Mouse (Mus musculus) lung, embryonic 15.5 days (tissue): ENCODE data around the gene Kalrn. TPM values are rescaled to one million over a fixed set of nuclear protein-coding genes. Genes with fewer than 3 reads are reported as not detected.

Source experiments
- ATAC-seq: fragments of 200-750 bp; cut with Nextera tagmentation; 2 replicates; pipeline ENCODE4 v1.8.0; 2017; ENCODE audit warnings: moderate number of reproducible peaks, borderline replicate concordance; ENCODE audit not compliant: low FRiP score, low TSS enrichment; ENCODE audit errors: extremely low read depth
- H3K27ac ChIP-seq: fragments of 300-500 bp; sonication (generic); 2 replicates; pipeline ENCODE4 v1.5.1; 2015; ENCODE audit warnings: moderate library complexity, mild to moderate bottlenecking, inconsistent platforms
- H3K27me3 ChIP-seq: fragments of 300-500 bp; sonication (generic); 2 replicates; pipeline ENCODE4 v1.6.1; 2015; ENCODE audit warnings: inconsistent platforms
- H3K36me3 ChIP-seq: fragments of 300-500 bp; sonication (generic); 2 replicates; pipeline ENCODE4 v1.6.1; 2015; ENCODE audit warnings: inconsistent platforms
- H3K4me1 ChIP-seq: fragments of 300-500 bp; sonication (generic); 2 replicates; pipeline ENCODE4 v1.6.1; 2015; ENCODE audit warnings: inconsistent platforms
- H3K4me2 ChIP-seq: fragments of 300-500 bp; sonication (generic); 2 replicates; pipeline ENCODE4 v1.6.1; 2015; ENCODE audit warnings: inconsistent platforms, mild to moderate bottlenecking, moderate library complexity
- H3K4me3 ChIP-seq: fragments of 300-500 bp; sonication (generic); 2 replicates; pipeline ENCODE4 v1.5.1; 2015; ENCODE audit warnings: mild to moderate bottlenecking, inconsistent platforms
- H3K9ac ChIP-seq: fragments of 300-500 bp; sonication (generic); 2 replicates; pipeline ENCODE4 v1.6.1; 2015; ENCODE audit warnings: inconsistent platforms
- H3K9me3 ChIP-seq: fragments of 300-500 bp; sonication (generic); 2 replicates; pipeline ENCODE4 v1.6.1; 2016; ENCODE audit warnings: inconsistent platforms
- WGBS: fragments of 180-500 bp; shearing (Covaris S2); methylation state at CpG from one replicate; pipeline ENCODE4 v1.1.7; 2015; 5-methylcytosine and 5-hydroxymethylcytosine counted together
- polyA plus RNA-seq: library from polyadenylated mRNA; unstranded; fragments of >200 nt; fragmentation: Nextera tagmentation; extraction: Ambion mirVana; gene quantifications from 2 replicates; pipeline ENCODE4 v1.2.1, GENCODE M21; 2015

Kalrn gene
- polyA plus RNA-seq, 1 experiment from 2014 or later, result 14.4 TPM

- H3K9ac ChIP-seq, result no peak overlapping the region
- no peaks in the 10 kb centered on the region for H3K9me3 ChIP-seq
- H3K4me3 ChIP-seq, result no peak overlapping the region
- no peak overlapping the region for H3K4me2 ChIP-seq
- H3K27me3 ChIP-seq, result no peaks in the 10 kb centered on the region
- no peak overlapping the region for H3K27ac ChIP-seq
- H3K4me1 ChIP-seq, result no peaks in the 10 kb centered on the region
- 59% methylated on average over 4 of the region's 4 CpGs for WGBS
- no peaks in the 10 kb centered on the region for H3K36me3 ChIP-seq
- no peak for ATAC-seq
These were observed 214.1 kb downstream of the Kalrn start for GRCm38 (mm10) chr16:34359206-34359605.

GRCm38 (mm10) chr16:34355547-34355946 is 217.8 kb downstream of the Kalrn start:
- 75% methylated on average over 3 of the region's 3 CpGs for WGBS
- ATAC-seq, result no peak
- no peaks in the 10 kb centered on the region for H3K36me3 ChIP-seq
- no peak overlapping the region for H3K4me2 ChIP-seq
- no peak overlapping the region for H3K9ac ChIP-seq
- H3K9me3 ChIP-seq, result no peaks in the 10 kb centered on the region
- no peak overlapping the region for H3K4me3 ChIP-seq
- H3K4me1 ChIP-seq, result peaks cover 20% of the 10 kb centered on the region; the same call in 1 of the 2 replicates
- no peak overlapping the region for H3K27ac ChIP-seq
- H3K27me3 ChIP-seq, result no peaks in the 10 kb centered on the region

- Histone ChIP-seq H3K4me3 (no peak overlapping the region), H3K36me3 (no peaks in the 10 kb centered on the region), H3K27me3 (no peaks in the 10 kb centered on the region), H3K9ac (no peak overlapping the region), H3K9me3 (no peaks in the 10 kb centered on the region), H3K27ac (no peak overlapping the region), H3K4me2 (no peak overlapping the region), H3K4me1 (peaks cover 20% of the 10 kb centered on the region; the same call in 1 of the 2 replicates)
- no peak for ATAC-seq
- WGBS, result 61% methylated on average over 3 of the region's 3 CpGs
These were observed 219.3 kb downstream of the Kalrn start for GRCm38 (mm10) chr16:34354042-34354441.

GRCm38 (mm10) chr16:34352747-34353146 is 220.6 kb downstream of the Kalrn start:
- H3K9ac ChIP-seq, result no peak overlapping the region
- no peaks in the 10 kb centered on the region for H3K27me3 ChIP-seq
- H3K4me3 ChIP-seq, result no peak overlapping the region
- no peaks in the 10 kb centered on the region for H3K36me3 ChIP-seq
- no peaks in the 10 kb centered on the region for H3K9me3 ChIP-seq
- peak; percentile 87 for ATAC-seq
- no peak overlapping the region for H3K4me2 ChIP-seq
- WGBS, result 9% methylated on average over 6 of the region's 6 CpGs
- H3K4me1 ChIP-seq, result peaks cover 21% of the 10 kb centered on the region; the same call in 1 of the 2 replicates
- H3K27ac ChIP-seq, result no peak overlapping the region

GRCm38 (mm10) chr16:34351575-34352150 is 221.7 kb downstream of the Kalrn start:
- ATAC-seq, result no peak
- 83% methylated on average over 7 of the region's 7 CpGs for WGBS
- H3K4me2 ChIP-seq, result no peak overlapping the region
- H3K36me3 ChIP-seq, result no peaks in the 10 kb centered on the region
- H3K27me3 ChIP-seq, result no peaks in the 10 kb centered on the region
- H3K9me3 ChIP-seq, result no peaks in the 10 kb centered on the region
- no peak overlapping the region for H3K9ac ChIP-seq
- no peak overlapping the region for H3K4me3 ChIP-seq
- no peak overlapping the region for H3K27ac ChIP-seq
- peaks cover 25% of the 10 kb centered on the region; the same call in 1 of the 2 replicates for H3K4me1 ChIP-seq

- no peak overlapping the region for H3K27ac ChIP-seq
- no peak overlapping the region for H3K9ac ChIP-seq
- no peak for ATAC-seq
- H3K9me3 ChIP-seq, result no peaks in the 10 kb centered on the region
- H3K4me1 ChIP-seq, result peaks cover 20% of the 10 kb centered on the region
- no peaks in the 10 kb centered on the region for H3K27me3 ChIP-seq
- H3K4me2 ChIP-seq, result no peak overlapping the region
- H3K4me3 ChIP-seq, result no peak overlapping the region
- WGBS, result 53% methylated on average over 10 of the region's 10 CpGs
- H3K36me3 ChIP-seq, result no peaks in the 10 kb centered on the region
These were observed 225.8 kb downstream of the Kalrn start for GRCm38 (mm10) chr16:34347574-34347973.

- Histone ChIP-seq H3K27me3 (no peaks in the 10 kb centered on the region), H3K36me3 (no peaks in the 10 kb centered on the region), H3K4me1 (peaks cover 16% of the 10 kb centered on the region), H3K9ac (no peak overlapping the region), H3K4me3 (no peak overlapping the region), H3K4me2 (no peak overlapping the region), H3K9me3 (no peaks in the 10 kb centered on the region), H3K27ac (no peak overlapping the region)
- WGBS, result 86% methylated on average over 8 of the region's 8 CpGs
- no peak for ATAC-seq
These were observed 228.1 kb downstream of the Kalrn start for GRCm38 (mm10) chr16:34344895-34345876.

- Histone ChIP-seq H3K9me3 (no peaks in the 10 kb centered on the region), H3K27me3 (no peaks in the 10 kb centered on the region), H3K9ac (no peak overlapping the region), H3K4me2 (no peak overlapping the region), H3K27ac (no peak overlapping the region), H3K4me1 (peaks cover 16% of the 10 kb centered on the region), H3K4me3 (no peak overlapping the region), H3K36me3 (no peaks in the 10 kb centered on the region)
- no peak for ATAC-seq
- 33% methylated on average over 1 of the region's 1 CpGs for WGBS
These were observed 229.4 kb downstream of the Kalrn start for GRCm38 (mm10) chr16:34343968-34344367.

GRCm38 (mm10) chr16:34343161-34343560 is 230.2 kb downstream of the Kalrn start:
- no peak overlapping the region for H3K4me2 ChIP-seq
- no peaks in the 10 kb centered on the region for H3K9me3 ChIP-seq
- no peak for ATAC-seq
- peaks cover 16% of the 10 kb centered on the region for H3K4me1 ChIP-seq
- H3K4me3 ChIP-seq, result no peak overlapping the region
- no peak overlapping the region for H3K27ac ChIP-seq
- no peaks in the 10 kb centered on the region for H3K36me3 ChIP-seq
- no peaks in the 10 kb centered on the region for H3K27me3 ChIP-seq
- no peak overlapping the region for H3K9ac ChIP-seq
- 84% methylated on average over 4 of the region's 4 CpGs for WGBS

GRCm38 (mm10) chr16:34342369-34343160 is 230.8 kb downstream of the Kalrn start:
- no peaks in the 10 kb centered on the region for H3K27me3 ChIP-seq
- no peak overlapping the region for H3K9ac ChIP-seq
- no peaks in the 10 kb centered on the region for H3K9me3 ChIP-seq
- no peak for ATAC-seq
- no peak overlapping the region for H3K4me2 ChIP-seq
- H3K4me3 ChIP-seq, result no peak overlapping the region
- H3K27ac ChIP-seq, result no peak overlapping the region
- H3K4me1 ChIP-seq, result peaks cover 13% of the 10 kb centered on the region
- no peaks in the 10 kb centered on the region for H3K36me3 ChIP-seq
- WGBS, result 57% methylated on average over 7 of the region's 7 CpGs

- Histone ChIP-seq H3K4me1 (peaks cover 16% of the 10 kb centered on the region; the same call in 1 of the 2 replicates), H3K9me3 (no peaks in the 10 kb centered on the region), H3K9ac (no peak overlapping the region), H3K27ac (no peak overlapping the region), H3K4me2 (no peak overlapping the region), H3K27me3 (no peaks in the 10 kb centered on the region), H3K36me3 (no peaks in the 10 kb centered on the region), H3K4me3 (no peak overlapping the region)
- WGBS, result 51% methylated on average over 4 of the region's 4 CpGs
- 0 out of 2 replicates have a peak, but pooled peaks have one; percentile 16 for ATAC-seq
These were observed 238.4 kb downstream of the Kalrn start for GRCm38 (mm10) chr16:34334919-34335318.
